Mouse (Mus musculus): ENCODE data around the gene Chkb.

The Chkb gene

GRCm38 (mm10) chr15:89429352-89430221 lies at the start of gene Chkb, which contains the start of the genes C730034F03Rik and Gm44502:
Chkb (minus strand) TSS chr15:89429908.
C730034F03Rik (plus strand) TSS chr15:89429589.
Gm44502 (minus strand) TSS chr15:89429696.
- peak; percentile 81 for DNase-seq (ENCODE audit: low read depth, low spot score)

- no peak for DNase-seq (ENCODE audit: low read depth, low spot score)
These were observed 48.9 kb upstream of the Chkb start for GRCm38 (mm10) chr15:89478622-89479021.

DNA sequence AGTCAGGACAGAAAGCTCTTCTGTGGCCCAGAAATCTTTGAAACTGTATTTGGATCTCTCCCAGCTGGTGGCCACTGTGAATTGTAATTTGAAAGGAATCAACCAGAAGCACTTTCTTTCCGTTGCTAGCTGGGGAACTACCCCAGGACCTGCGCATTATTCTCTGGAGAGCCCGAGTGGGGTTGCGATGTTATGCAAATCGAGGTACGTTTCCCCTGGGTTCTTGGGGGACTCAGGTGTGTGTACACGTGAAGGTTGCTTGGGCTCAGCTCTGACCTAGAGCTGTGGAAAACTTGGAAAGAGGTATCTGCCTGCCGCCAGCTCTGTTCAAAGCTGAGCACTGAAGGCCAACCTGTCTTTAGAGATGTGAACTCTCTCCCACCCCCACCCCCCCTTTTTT lies 48.1 kb upstream of the Chkb start:
- DNase-seq (ENCODE audit: low read depth, low spot score): no peak

DNA sequence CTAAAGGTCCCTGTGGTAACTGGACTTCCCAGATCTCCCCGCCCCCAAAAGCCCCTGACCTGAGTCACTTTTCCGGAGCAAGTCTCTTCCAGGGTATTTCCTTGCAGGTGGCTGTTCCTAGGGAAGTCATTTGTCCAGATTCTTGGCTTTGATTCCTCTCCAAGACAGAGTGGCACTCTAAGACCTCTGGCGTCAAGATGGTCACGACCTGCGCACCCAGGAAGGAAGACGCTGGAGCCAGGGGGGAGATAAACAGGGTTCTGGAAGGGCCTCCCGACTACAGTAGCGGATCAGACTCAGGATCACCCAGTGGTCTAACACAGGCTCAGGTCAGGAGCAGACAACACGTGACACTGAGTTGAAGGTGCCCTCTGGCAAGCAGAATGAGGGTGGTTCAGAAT lies 47.4 kb upstream of the Chkb start, which contains the start of gene Arsa:
Arsa (minus strand) TSS at position 335 of the 401 bp plus-strand sequence.
- DNase-seq (ENCODE audit: low read depth, low spot score): no peak

GRCm38 (mm10) chr15:89476475-89476815 lies 46.7 kb upstream of the Chkb start:
- DNase-seq (ENCODE audit: low read depth, low spot score): no peak

GRCm38 (mm10) chr15:89475611-89476474 lies 46.1 kb upstream of the Chkb start:
- peak; percentile 81 for DNase-seq (ENCODE audit: low read depth, low spot score)

- DNase-seq (ENCODE audit: low read depth, low spot score): no peak
These were observed 45.5 kb upstream of the Chkb start for GRCm38 (mm10) chr15:89475293-89475600.

GRCm38 (mm10) chr15:89474596-89475292 lies 45.0 kb upstream of the Chkb start:
- DNase-seq (ENCODE audit: low read depth, low spot score): no peak

GRCm38 (mm10) chr15:89473921-89474320 lies 44.2 kb upstream of the Chkb start:
- DNase-seq (ENCODE audit: low read depth, low spot score): no peak

DNA sequence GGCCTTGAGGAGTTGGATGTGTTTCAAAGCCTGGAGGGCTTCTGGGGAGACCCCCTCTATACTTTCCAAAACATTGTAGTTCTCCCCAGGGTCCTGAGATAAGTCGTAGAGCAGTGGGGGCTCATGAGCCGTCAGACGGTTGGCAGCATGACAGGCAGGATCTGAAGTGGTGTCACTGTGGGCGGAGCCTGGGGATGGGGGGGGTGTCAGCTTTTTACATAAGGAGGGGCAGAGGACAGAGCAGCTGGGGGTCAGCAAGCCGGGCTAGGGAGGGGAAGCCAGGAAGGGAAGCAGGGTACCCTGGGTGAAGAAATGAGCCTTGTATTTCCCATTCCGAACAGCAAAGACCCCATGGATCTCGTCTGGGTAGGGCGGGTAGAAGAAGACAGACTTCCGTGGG lies 43.7 kb upstream of the Chkb start:
- no peak for DNase-seq (ENCODE audit: low read depth, low spot score)

GRCm38 (mm10) chr15:89471476-89471875 lies 41.8 kb upstream of the Chkb start:
- no peak for DNase-seq (ENCODE audit: low read depth, low spot score)

DNA sequence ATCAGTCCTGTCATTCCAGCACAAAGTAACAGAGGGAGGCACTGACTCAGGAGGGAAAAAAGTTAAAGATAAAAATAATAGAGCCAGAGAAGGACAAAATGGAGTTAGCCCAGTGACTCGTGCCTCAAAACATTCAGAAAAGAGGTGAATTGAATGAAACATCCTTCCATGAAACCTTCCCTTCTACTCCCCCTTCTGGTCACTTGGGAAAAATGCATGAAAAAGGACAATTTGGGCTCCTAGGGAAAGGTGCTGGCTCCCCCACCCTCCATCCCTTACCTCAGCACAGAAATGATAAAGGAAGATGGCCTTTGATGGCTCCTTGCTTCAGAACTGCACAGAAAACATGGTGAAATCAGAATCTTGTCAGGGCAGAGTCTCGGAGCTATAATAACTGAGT lies 38.9 kb upstream of the Chkb start:
- no peak for DNase-seq (ENCODE audit: low read depth, low spot score)

DNA sequence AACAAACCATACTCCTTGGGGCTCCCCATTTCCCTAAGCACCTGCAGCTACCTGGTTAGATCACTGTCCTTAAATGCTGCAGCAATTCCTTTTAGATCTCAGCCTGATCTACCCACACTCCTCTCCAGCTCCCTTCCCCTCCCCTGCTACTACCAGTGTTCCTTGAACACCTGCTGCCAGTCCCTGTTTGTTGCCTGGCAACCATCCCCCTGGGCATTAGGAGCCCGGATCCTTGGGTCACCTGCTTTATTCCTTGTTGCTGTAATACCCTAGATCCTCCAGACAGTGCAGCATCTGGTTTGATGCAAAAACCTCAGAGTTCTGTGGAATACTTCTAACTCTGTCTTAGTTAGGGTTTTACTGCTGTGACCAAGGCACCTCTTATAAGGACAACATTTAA lies 35.3 kb upstream of the Chkb start:
- DNase-seq (ENCODE audit: low read depth, low spot score): no peak

DNA sequence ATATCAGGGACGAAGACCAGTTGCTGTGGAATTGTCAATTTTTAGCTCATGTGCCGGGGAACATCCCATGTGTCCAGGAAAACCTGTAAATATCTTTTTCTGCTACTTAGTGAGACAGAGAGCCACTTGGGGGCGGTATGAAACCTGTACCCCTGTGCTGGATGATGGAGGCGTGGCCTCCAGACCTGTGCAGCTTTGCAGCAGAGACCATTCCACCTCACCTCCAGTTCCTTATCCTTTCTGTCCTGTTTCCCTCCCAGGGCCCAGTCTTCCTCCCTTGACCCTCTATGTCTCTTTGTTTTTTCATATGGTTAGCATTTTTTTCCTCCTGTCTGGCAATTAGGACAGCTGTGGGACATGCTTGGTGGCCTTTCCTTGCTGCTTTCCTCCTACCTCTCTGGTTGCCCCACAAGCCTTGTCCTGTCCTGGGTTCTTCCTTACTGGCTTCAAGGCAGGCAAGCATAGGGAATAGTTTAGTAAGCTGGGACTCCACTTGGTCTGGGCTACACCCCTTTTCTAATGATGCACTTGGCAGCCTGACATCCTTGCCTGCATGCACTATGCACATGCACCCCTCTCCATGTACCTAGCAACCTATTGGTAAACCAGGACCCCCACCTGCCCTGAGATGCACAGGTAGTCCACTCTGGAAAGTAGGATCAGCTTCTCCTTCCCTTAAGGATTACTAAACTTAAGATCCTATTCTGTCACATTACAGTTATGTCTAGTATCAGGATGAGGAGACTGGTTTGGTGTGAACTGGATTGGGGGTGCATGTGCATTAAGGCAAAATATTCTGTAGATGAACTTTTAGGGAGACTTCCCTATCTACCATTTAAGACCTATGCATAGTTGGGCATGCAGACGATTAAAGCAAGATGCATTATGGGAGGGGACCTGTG lies 33.9 kb upstream of the Chkb start:
- DNase-seq (ENCODE audit: low read depth, low spot score): no peak

- no peak for DNase-seq (ENCODE audit: low read depth, low spot score)
These were observed 32.5 kb upstream of the Chkb start for GRCm38 (mm10) chr15:89462176-89462575.

- DNase-seq (ENCODE audit: low read depth, low spot score): no peak
These were observed 31.6 kb upstream of the Chkb start for GRCm38 (mm10) chr15:89461321-89461720.

GRCm38 (mm10) chr15:89460298-89460697 lies 30.6 kb upstream of the Chkb start:
- DNase-seq (ENCODE audit: low read depth, low spot score): no peak

DNA sequence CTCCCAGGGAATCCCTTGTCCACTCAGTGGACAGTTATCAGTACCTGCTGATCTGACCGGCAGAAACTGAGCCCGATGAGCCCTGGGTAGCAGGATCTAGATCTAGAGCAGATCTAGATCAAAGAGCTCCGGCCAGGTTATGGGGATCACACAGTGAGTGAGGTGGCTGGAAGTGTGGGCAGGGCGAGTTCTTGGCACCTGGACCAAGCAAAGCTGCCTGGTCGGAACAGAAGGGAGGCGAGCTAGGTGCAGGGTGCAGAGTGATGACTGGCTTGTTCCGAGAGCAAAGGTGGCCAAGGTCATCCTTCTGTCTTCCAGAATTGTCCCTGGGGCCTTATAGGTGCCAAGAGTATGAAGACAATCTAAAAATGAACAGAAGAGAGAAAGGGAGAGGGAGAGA lies 30.1 kb upstream of the Chkb start:
- DNase-seq (ENCODE audit: low read depth, low spot score): no peak

GRCm38 (mm10) chr15:89458942-89459341 lies 29.2 kb upstream of the Chkb start:
- DNase-seq (ENCODE audit: low read depth, low spot score): no peak

- no peak for DNase-seq (ENCODE audit: low read depth, low spot score)
These were observed 25.9 kb upstream of the Chkb start for GRCm38 (mm10) chr15:89455642-89456041.

DNA sequence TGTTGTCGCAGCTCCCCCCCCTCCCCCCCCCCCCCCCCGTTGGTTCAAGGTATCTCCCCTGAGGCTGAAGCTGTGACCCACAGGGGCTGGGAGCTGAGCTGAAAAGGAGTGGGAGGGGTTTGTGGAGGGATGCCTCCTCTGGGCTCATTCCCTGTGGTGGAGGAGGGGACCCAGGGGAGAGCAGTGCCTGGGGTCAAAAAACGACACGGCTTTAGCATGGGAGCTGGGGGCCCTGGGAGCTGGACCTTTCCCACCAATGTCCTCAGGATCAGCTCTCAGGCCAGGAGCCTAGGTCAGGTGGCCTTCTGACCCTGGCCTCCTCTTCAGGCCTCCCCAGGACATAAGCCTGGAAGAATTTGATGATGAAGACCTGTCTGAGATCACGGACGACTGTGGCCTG lies 25.1 kb upstream of the Chkb start:
- no peak for DNase-seq (ENCODE audit: low read depth, low spot score)

All from c-Kit-negative CD71-positive TER-119-positive erythroid progenitor cells, embryonic 14.5 days (primary cell).